Mouse (Mus musculus): Measurements from ENCODE around the gene 2810459M11Rik. TPM values are rescaled to one million over a fixed set of nuclear protein-coding genes. Genes with fewer than 3 reads are reported as not detected.

The 2810459M11Rik gene
- total RNA-seq, 2 experiments from 2014 or later, result not detected

DNA sequence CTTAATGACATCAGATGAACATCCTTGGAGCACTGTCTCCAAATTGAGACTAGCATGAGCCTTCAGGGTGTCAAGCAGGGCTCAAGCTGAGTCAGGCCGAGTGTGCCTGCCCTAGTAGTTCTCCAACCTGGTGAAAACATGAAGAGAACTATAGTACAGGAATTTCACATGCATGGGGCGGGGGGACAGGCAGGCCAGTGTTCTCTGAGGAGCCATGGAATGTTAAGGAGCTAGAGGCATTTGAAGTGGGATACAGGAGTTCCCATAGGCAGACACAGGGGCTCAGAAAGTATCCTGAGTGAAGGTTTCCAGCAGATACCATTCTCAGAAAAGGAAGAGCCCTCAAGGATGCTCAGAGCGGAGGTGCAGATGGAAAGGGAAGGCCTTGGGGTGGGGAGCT lies 3.1 kb downstream of the 2810459M11Rik start:
- ATAC-seq (replicated peaks; ENCODE audit: poor library complexity, severe bottlenecking), result no peak

DNA sequence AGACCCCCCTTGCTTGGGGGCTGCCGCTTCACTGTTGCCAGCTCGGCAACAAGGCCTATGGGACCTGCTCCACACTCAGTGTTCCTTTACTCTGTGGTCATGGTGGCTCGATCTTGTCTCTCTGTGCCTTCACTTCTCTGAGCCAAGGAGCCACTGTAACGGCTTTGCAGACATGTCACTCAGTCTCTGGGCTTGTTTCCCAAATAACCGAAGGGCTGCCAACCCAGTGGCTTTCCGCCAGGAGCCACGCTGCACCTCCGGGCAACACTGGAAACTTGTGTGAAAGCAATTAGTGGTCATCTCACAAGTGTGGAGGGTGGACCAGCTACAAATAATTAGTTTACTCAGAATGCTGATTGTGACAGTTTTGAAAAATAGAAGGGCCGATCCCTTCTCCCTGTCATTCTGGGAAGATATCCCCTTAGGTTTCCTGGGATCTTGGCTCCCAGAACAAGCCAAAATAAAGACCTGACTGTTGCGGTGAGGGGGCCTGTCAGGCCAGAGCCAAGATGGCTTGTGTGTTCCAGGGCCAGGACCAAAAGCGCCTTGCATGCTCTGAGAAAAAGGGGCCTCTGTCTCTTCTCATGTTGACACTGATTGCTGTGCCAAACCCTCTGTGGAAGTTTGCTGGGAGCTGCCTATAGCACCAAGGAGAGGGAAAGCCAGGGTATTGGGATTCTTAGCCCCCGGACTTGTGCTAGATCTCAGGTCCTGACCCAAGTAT lies 7.7 kb downstream of the 2810459M11Rik start:
- ATAC-seq (replicated peaks; ENCODE audit: poor library complexity, severe bottlenecking), result no peak

DNA sequence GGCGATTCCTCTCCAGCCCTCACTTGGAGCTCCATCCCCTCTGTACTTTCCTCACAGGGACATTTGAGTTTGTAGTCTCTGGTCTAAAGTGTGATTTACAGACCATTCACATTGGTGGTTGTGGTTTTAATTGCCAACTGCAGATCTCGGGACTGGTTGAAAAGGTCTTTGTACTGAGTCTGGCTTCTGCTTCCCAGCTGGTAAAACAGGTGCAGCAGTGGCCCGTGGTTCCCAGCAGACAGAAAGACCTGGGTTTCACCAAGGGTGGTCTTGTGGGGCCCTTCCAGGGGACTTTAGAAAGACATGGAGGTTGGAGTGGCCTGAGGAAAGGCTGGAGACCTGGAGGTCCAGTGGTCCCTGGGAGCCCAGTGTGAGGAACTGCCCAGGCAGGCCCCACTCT lies 9.3 kb downstream of the 2810459M11Rik start:
- no peak for ATAC-seq (replicated peaks; ENCODE audit: poor library complexity, severe bottlenecking)

DNA sequence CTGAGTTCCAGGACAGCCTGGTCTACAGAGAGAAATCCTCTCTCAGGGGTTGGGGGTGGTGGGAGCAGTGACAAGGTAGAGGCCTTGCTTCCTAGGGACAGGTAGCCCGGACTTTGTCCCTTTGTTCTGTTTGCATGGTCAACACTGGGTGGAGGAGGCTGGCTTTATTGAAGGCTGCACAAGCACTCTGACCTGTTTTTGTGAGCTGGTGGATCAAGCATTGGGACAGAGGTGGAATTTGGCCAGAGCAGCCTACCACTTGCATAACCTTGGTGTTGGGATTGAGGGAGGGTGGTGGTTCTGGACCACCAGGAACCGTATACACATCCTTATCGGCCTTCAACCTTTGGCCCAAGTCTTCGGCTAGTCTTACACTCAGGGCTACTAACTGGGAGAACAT lies 10.6 kb downstream of the 2810459M11Rik start:
- no peak for ATAC-seq (replicated peaks; ENCODE audit: poor library complexity, severe bottlenecking)

DNA sequence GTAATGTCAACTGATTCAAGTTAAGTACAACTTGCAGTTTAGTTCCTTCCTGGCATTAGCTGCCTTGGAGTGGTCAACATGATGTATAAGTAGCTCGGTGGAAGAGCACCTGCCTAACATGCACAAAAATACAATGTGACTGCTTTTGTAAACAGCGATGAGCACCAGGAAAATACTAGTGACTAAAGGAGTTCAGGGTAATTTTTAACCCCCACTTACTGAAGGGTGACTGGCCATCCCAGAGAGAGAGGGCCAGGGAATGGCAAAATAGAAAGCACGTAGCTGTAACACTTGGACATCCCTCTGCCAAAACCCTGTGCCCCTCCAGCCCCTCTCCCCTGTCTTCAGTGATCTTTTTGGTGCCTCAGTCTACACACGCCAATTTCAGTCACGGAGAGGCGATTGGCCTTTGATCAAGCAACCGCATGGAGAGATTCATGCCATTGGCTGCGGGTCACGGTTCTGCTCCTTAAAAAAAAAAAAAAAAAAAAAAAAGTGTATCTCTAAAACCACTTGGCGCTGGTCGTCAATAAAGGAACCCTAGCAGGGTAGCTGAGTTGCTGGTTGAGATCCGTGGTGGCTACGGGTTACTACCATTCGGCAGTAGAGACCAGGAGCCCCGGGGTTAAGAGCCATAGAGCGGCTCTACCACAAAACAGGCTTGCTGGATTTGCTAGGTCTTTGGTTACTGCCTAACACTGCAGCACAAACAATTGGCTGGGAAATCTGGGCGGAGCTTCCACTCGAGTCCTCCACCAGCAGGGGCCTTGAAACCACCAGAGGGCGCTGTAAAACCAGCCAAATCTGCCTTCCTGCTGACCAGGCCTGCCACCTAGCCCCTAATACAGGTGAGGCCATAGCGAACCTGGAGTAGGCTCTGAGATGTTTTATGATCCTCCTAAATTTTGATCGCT lies 13.4 kb downstream of the 2810459M11Rik start:
- ATAC-seq (replicated peaks; ENCODE audit: poor library complexity, severe bottlenecking), result peak; percentile 83

DNA sequence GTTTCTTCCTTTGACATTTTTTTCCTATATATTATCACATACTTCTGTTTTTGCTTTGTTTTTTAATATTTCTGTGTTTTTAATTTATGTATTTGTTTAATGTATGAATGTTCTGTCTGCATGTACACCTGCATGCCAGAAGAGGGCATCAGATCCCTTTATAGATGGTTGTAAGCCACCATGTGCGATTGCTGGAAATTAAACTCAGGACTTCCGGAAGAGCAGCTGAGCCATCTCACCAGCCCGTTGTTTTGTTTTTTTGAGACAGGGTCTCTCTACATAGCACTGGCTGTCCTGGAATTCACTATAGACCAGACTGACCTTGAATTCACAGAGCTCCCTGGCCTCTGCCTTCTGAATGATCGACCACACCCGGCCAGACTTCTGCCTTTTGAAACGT lies 16.9 kb downstream of the 2810459M11Rik start:
- no peak for ATAC-seq (replicated peaks; ENCODE audit: poor library complexity, severe bottlenecking)

DNA sequence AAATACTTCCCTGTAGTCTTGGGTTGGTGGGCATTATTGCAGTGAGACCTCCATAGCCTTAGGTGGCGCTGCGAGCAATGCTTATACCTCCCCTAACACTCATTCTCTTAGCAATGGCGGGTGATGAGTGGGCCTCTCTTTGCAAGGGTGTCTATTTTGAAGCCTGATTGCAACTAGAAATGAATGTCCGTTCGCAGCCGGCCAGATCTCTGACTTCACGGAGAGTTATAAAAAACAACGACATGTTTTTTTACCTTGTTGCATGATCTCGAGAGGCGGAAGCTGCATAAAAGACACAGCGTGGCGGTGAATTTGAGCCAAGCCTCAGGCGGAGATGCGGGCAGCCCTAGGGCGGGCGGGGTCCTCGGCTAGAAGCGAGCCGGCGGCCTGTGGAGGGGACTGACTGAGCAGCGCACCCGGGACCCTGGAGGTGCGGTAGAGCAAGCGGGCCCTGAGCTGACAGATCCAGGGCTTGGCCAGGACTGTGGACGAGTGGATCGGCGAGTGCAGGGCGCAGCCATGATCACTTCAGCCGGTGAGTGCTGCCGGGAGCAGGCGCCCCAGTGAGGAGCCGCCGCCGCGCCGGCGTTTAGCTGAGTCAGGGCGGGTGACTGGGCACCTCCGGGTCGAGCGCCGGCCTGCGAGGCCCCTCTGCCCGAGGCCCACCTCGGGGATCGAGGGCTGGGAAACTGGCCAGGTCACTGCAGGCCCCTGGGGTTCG lies 18.8 kb downstream of the 2810459M11Rik start, which contains the start of gene Psmd1:
Psmd1 (plus strand) TSS at position 117 of the 721 bp plus-strand sequence.
- peak; percentile 87 for ATAC-seq (replicated peaks; ENCODE audit: poor library complexity, severe bottlenecking)

DNA sequence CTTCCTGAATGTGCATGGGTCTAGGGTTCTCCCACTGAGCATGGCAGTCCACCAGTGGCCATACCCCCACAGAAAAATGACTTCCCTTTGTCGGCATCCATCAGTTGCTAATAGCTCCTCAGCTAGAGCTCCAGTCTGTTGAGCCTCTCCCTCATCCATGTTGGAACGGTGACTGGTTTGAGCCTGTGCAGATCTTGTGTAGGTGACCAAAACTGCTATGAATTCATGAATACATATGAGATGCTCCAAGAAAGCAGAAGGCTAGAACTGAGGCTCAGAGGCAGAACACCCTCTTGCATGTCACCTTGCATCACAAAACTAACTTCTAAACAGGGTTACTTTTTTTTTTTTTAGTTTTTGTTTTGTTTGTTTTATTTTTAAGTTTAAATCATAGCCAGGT lies 30.9 kb downstream of the 2810459M11Rik start:
- ATAC-seq (replicated peaks; ENCODE audit: poor library complexity, severe bottlenecking), result no peak

DNA sequence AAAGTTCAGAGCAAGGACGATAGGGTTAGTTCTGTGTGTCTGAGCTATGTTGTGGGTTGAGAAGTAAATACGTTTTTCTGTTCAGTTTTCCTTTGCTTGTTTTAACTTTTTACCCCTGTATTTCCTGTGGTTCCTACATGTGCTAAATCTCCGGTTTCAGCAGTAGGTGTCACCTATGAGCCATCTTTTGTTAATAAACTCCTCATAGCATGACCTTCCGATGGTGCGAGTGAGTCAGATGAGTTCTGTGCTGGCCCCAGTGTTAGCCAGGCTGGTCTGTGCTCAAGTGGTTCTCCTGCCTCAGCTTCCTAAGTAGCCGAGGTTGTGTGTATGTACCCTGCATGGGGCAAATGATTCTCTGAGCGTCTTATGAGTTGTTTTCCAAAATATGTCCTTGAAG lies 48.8 kb downstream of the 2810459M11Rik start:
- ATAC-seq (replicated peaks; ENCODE audit: poor library complexity, severe bottlenecking), result no peak

DNA sequence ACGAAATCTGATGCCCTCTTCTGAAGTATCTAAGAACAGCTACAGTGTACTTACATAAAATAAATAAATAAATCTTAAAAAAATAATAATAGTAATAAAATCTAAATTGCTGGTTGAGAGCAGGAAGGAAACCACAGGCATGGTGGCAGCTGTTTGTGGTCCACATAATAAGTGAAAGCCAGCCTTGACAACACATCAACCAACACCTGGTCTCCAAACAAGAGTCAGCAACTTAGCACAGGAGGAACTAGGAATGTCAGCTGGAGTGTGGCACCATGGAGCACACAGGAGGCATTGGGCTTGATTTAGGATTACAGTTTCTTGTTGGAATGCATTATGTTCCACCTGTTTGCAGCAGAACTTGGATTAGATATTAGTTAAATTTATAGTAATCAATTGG lies 59.4 kb downstream of the 2810459M11Rik start:
- no peak for ATAC-seq (replicated peaks; ENCODE audit: poor library complexity, severe bottlenecking)

Other genes with a start within 250 kb of the 2810459M11Rik start
- gene Itm2c, start 151.6 kb upstream of the 2810459M11Rik start, total RNA-seq (2014; fragmentation: Nextera tagmentation), result 58.1 and 68.6 TPM in 2 replicates
- 89.1 and 106 TPM in 2 replicates for gene Itm2c, start 151.6 kb upstream of the 2810459M11Rik start, total RNA-seq (2017)
- not detected in 2 replicates for gene 4933407L21Rik, start 117.4 kb upstream of the 2810459M11Rik start, total RNA-seq (2014; fragmentation: Nextera tagmentation)
- not detected in 2 replicates for gene 4933407L21Rik, start 117.4 kb upstream of the 2810459M11Rik start, total RNA-seq (2017)
- gene Gpr55, start 84.9 kb upstream of the 2810459M11Rik start, total RNA-seq (2014; fragmentation: Nextera tagmentation), result not detected in 2 replicates
- not detected in 2 replicates for gene Gpr55, start 84.9 kb upstream of the 2810459M11Rik start, total RNA-seq (2017)
- not detected in 2 replicates for gene Spata3, start 29.0 kb upstream of the 2810459M11Rik start, total RNA-seq (2014; fragmentation: Nextera tagmentation)
- not detected in 2 replicates for gene Spata3, start 29.0 kb upstream of the 2810459M11Rik start, total RNA-seq (2017)
- gene Psmd1, start 18.5 kb downstream of the 2810459M11Rik start, total RNA-seq (2014; fragmentation: Nextera tagmentation), result 88.8 and 122 TPM in 2 replicates
- 160 and 161 TPM in 2 replicates for gene Psmd1, start 18.5 kb downstream of the 2810459M11Rik start, total RNA-seq (2017)
- not detected in 2 replicates for gene Htr2b, start 66.1 kb downstream of the 2810459M11Rik start, total RNA-seq (2014; fragmentation: Nextera tagmentation)
- gene Htr2b, start 66.1 kb downstream of the 2810459M11Rik start, total RNA-seq (2017), result not detected in 2 replicates
- gene Gm21972, start 87.8 kb downstream of the 2810459M11Rik start, total RNA-seq (2014; fragmentation: Nextera tagmentation), result 0.85 TPM in 1 of 2 replicates, not detected in the other
- gene Gm21972, start 87.8 kb downstream of the 2810459M11Rik start, total RNA-seq (2017), result 5.9 and 29.9 TPM in 2 replicates
- gene Armc9, start 108.9 kb downstream of the 2810459M11Rik start, total RNA-seq (2014; fragmentation: Nextera tagmentation), result 0.80 and 1.7 TPM in 2 replicates
- gene Armc9, start 108.9 kb downstream of the 2810459M11Rik start, total RNA-seq (2017), result 1.2 and 3.7 TPM in 2 replicates